Mouse (Mus musculus) activated CD4-positive, CD25-positive, alpha-beta regulatory T cell, adult 4 months (primary cell): ENCODE results near the gene Exoc3l2. TPM values are rescaled to one million over a fixed set of nuclear protein-coding genes. Genes with fewer than 3 reads are reported as not detected.
A peak's percentile ranks its signal among the peaks of the same experiment; 100 is the strongest.

Experiments
- ATAC-seq: one replicate; pipeline ENCODE4 v1.8.0; 2017
- polyA plus RNA-seq, 2 experiments: library from polyadenylated mRNA; unstranded; fragments of 100-300 nt; shearing (Covaris generic); gene quantifications; one replicate each; pipeline ENCODE4 v1.2.1; 2017

The Exoc3l2 gene
- polyA plus RNA-seq, result not detected

- ATAC-seq, result no peak
Measured at GRCm38 (mm10) chr7:19462884-19463381, at the start of gene Exoc3l2. Exoc3l2 (plus strand) TSS chr7:19463331.

GRCm38 (mm10) chr7:19413525-19413924, 49.6 kb upstream of the Exoc3l2 start:
- ATAC-seq, result no peak

GRCm38 (mm10) chr7:19416590-19416989, 46.5 kb upstream of the Exoc3l2 start:
- ATAC-seq, result no peak

GRCm38 (mm10) chr7:19420121-19420520, 43.0 kb upstream of the Exoc3l2 start:
- ATAC-seq, result no peak

GRCm38 (mm10) chr7:19420821-19421636, 42.1 kb upstream of the Exoc3l2 start:
- peak; percentile 97 for ATAC-seq

GRCm38 (mm10) chr7:19423083-19423482, 40.0 kb upstream of the Exoc3l2 start:
- no peak for ATAC-seq

GRCm38 (mm10) chr7:19424051-19424450, 39.1 kb upstream of the Exoc3l2 start:
- ATAC-seq, result no peak

GRCm38 (mm10) chr7:19426349-19426748, 36.8 kb upstream of the Exoc3l2 start:
- ATAC-seq, result no peak

- ATAC-seq, result no peak
Measured at GRCm38 (mm10) chr7:19426888-19427287, 36.2 kb upstream of the Exoc3l2 start.

GRCm38 (mm10) chr7:19427999-19428650, 35.0 kb upstream of the Exoc3l2 start:
- no peak for ATAC-seq

- ATAC-seq, result peak; percentile 32
Measured at GRCm38 (mm10) chr7:19429726-19430125, 33.4 kb upstream of the Exoc3l2 start.

GRCm38 (mm10) chr7:19430402-19430801, 32.7 kb upstream of the Exoc3l2 start:
- ATAC-seq, result no peak

- ATAC-seq, result no peak
Measured at GRCm38 (mm10) chr7:19432475-19432874, 30.7 kb upstream of the Exoc3l2 start.

GRCm38 (mm10) chr7:19436276-19436675, 26.9 kb upstream of the Exoc3l2 start:
- no peak for ATAC-seq

GRCm38 (mm10) chr7:19437048-19437447, 26.1 kb upstream of the Exoc3l2 start:
- ATAC-seq, result no peak

GRCm38 (mm10) chr7:19441448-19442091, 21.6 kb upstream of the Exoc3l2 start:
- no peak for ATAC-seq

GRCm38 (mm10) chr7:19443344-19443743, 19.8 kb upstream of the Exoc3l2 start:
- ATAC-seq, result no peak

GRCm38 (mm10) chr7:19444801-19445200, 18.3 kb upstream of the Exoc3l2 start:
- no peak for ATAC-seq

- no peak for ATAC-seq
Measured at GRCm38 (mm10) chr7:19447689-19448088, 15.4 kb upstream of the Exoc3l2 start.

- no peak for ATAC-seq
Measured at GRCm38 (mm10) chr7:19449165-19449564, 14.0 kb upstream of the Exoc3l2 start.

- no peak for ATAC-seq
Measured at GRCm38 (mm10) chr7:19455186-19455585, 7.9 kb upstream of the Exoc3l2 start.

GRCm38 (mm10) chr7:19455819-19456495, 7.2 kb upstream of the Exoc3l2 start:
- no peak for ATAC-seq

- no peak for ATAC-seq
Measured at GRCm38 (mm10) chr7:19456628-19457027, 6.5 kb upstream of the Exoc3l2 start.
